Comparison of ENCODE assay signal across 14 mouse cellular contexts in genomic region chr6:113508272-113508946, GRCm38 (mm10). TPM values are rescaled to one million over a fixed set of nuclear protein-coding genes. Genes with fewer than 3 reads are reported as not detected.
DNase-seq lines count a peak whose midpoint lies in the region; ATAC-seq and TF ChIP-seq lines count a peak whose summit lies in the region.
"Had no signal": no experiment of that assay in that cellular context is flagged by ENCODE, and none has a peak within 500 bp of the region (broad histone marks: within the 10 kb centered on the region; RNA-seq: fewer than 3 reads in every experiment).

No protein-coding gene starts in this region.

- no peaks in the 10 kb centered on the region for H3K4me1 ChIP-seq in embryonic facial prominence, embryonic 14.5 days (ENCODE audit: control insufficient read depth, insufficient read depth, low read length)
- peaks cover 6% of the 10 kb centered on the region; the same call in 1 of the 2 replicates for H3K4me1 ChIP-seq in embryonic facial prominence, embryonic 10.5 days
- no peaks in the 10 kb centered on the region for H3K4me1 ChIP-seq in midbrain, embryonic 10.5 days
- no peaks in the 10 kb centered on the region for H3K4me1 ChIP-seq in midbrain, embryonic 15.5 days
- no peaks in the 10 kb centered on the region for H3K4me1 ChIP-seq in limb, embryonic 15.5 days
- H3K4me1 ChIP-seq: lung, embryonic 15.5 days; stomach, embryonic 15.5 days had no signal

- H3K27me3 ChIP-seq in embryonic facial prominence, embryonic 14.5 days (replicated peaks; ENCODE audit: control insufficient read depth, insufficient read depth, low read length): no peaks in the 10 kb centered on the region
- no peaks in the 10 kb centered on the region for H3K27me3 ChIP-seq in embryonic facial prominence, embryonic 10.5 days (replicated peaks; ENCODE audit: low read depth, poor library complexity, severe bottlenecking)
- no peaks in the 10 kb centered on the region for H3K27me3 ChIP-seq in midbrain, embryonic 10.5 days (ENCODE audit: low read depth, poor library complexity, severe bottlenecking)
- H3K27me3 ChIP-seq in midbrain, embryonic 15.5 days (replicated peaks): no peaks in the 10 kb centered on the region
- H3K27me3 ChIP-seq in limb, embryonic 15.5 days: no peaks in the 10 kb centered on the region
- H3K27me3 ChIP-seq: lung, embryonic 15.5 days; stomach, embryonic 15.5 days had no signal

- TF ChIP-seq CTCF in layer of hippocampus, adult 2 months (conservative IDR thresholded peaks at IDR 0.05): no peak

- no peaks in the 10 kb centered on the region for H3K9me3 ChIP-seq in embryonic facial prominence, embryonic 14.5 days (ENCODE audit: control insufficient read depth, low read length)
- no peaks in the 10 kb centered on the region for H3K9me3 ChIP-seq in embryonic facial prominence, embryonic 10.5 days
- peaks cover 2% of the 10 kb centered on the region; the same call in 1 of the 2 replicates for H3K9me3 ChIP-seq in midbrain, embryonic 10.5 days (replicated peaks)
- H3K9me3 ChIP-seq in midbrain, embryonic 15.5 days: no peaks in the 10 kb centered on the region
- H3K9me3 ChIP-seq in limb, embryonic 15.5 days: no peaks in the 10 kb centered on the region
- H3K9me3 ChIP-seq: lung, embryonic 15.5 days; stomach, embryonic 15.5 days had no signal

- no peak overlapping the region for H3K9ac ChIP-seq in embryonic facial prominence, embryonic 14.5 days (ENCODE audit: low read depth, low read length)
- no peak overlapping the region for H3K9ac ChIP-seq in midbrain, embryonic 15.5 days
- no peak overlapping the region for H3K9ac ChIP-seq in limb, embryonic 15.5 days
- H3K9ac ChIP-seq: lung, embryonic 15.5 days; stomach, embryonic 15.5 days had no signal

- DNase-seq in embryonic facial prominence, embryonic 14.5 days (ENCODE audit: low spot score): peak; percentile 82
- no peak for DNase-seq in embryonic facial prominence, embryonic 10.5 days (ENCODE audit: low spot score)
- DNase-seq in midbrain, embryonic 10.5 days (ENCODE audit: low spot score): no peak
- DNase-seq in adipocyte (ENCODE audit: low spot score): peak; percentile 48
- no peak for DNase-seq in layer of hippocampus, adult 2 months (ENCODE audit: low spot score in 2 of 2)
- no peak for DNase-seq in layer of hippocampus, adult 9-11 months
- DNase-seq: kidney, postnatal 36 days; right cerebral cortex, postnatal 25 days had no signal

- H3K4me2 ChIP-seq in embryonic facial prominence, embryonic 14.5 days (ENCODE audit: low read depth, low read length): no peak overlapping the region
- no peak overlapping the region for H3K4me2 ChIP-seq in midbrain, embryonic 15.5 days
- no peak overlapping the region for H3K4me2 ChIP-seq in limb, embryonic 15.5 days
- H3K4me2 ChIP-seq: heart, embryonic 11.5 days; lung, embryonic 15.5 days; stomach, embryonic 15.5 days had no signal

- peak; percentile 82 for ATAC-seq in embryonic facial prominence, embryonic 14.5 days (ENCODE audit: low read depth)
- no peak for ATAC-seq in midbrain, embryonic 15.5 days (replicated peaks)
- ATAC-seq in limb, embryonic 15.5 days (ENCODE audit: insufficient number of reproducible peaks, low FRiP score, low TSS enrichment, low read depth): peak; percentile 53

- WGBS in embryonic facial prominence, embryonic 14.5 days: 61% methylated on average over 7 of the region's 7 CpGs
- 68% methylated on average over 7 of the region's 7 CpGs for WGBS in embryonic facial prominence, embryonic 10.5 days
- 72% methylated on average over 7 of the region's 7 CpGs for WGBS in midbrain, embryonic 10.5 days
- 50% methylated on average over 7 of the region's 7 CpGs for WGBS in midbrain, embryonic 15.5 days
- 58% methylated on average over 7 of the region's 7 CpGs for WGBS in limb, embryonic 15.5 days

- no peak overlapping the region; the same call in 1 of the 2 replicates for H3K27ac ChIP-seq in embryonic facial prominence, embryonic 14.5 days (replicated peaks; ENCODE audit: low read depth, low read length)
- no peak overlapping the region for H3K27ac ChIP-seq in embryonic facial prominence, embryonic 10.5 days (replicated peaks)
- H3K27ac ChIP-seq in midbrain, embryonic 10.5 days (replicated peaks): peak overlapping the region; percentile 38; the same call in 1 of the 2 replicates
- H3K27ac ChIP-seq in midbrain, embryonic 15.5 days: no peak overlapping the region
- H3K27ac ChIP-seq in limb, embryonic 15.5 days: no peak overlapping the region
- H3K27ac ChIP-seq in layer of hippocampus, adult 2 months: no peak overlapping the region
- H3K27ac ChIP-seq: lung, embryonic 15.5 days; stomach, embryonic 15.5 days had no signal

- H3K36me3 ChIP-seq in embryonic facial prominence, embryonic 14.5 days (ENCODE audit: control insufficient read depth, insufficient read depth, low read length): peaks cover 5% of the 10 kb centered on the region
- peaks cover 12% of the 10 kb centered on the region for H3K36me3 ChIP-seq in embryonic facial prominence, embryonic 10.5 days (replicated peaks)
- H3K36me3 ChIP-seq in midbrain, embryonic 10.5 days: peaks cover 12% of the 10 kb centered on the region
- H3K36me3 ChIP-seq in midbrain, embryonic 15.5 days (replicated peaks): no peaks in the 10 kb centered on the region
- peaks cover 6% of the 10 kb centered on the region for H3K36me3 ChIP-seq in limb, embryonic 15.5 days
- H3K36me3 ChIP-seq: stomach, embryonic 15.5 days had no signal

- H3K4me3 ChIP-seq in embryonic facial prominence, embryonic 14.5 days (ENCODE audit: low read depth, low read length): no peak overlapping the region
- H3K4me3 ChIP-seq in embryonic facial prominence, embryonic 10.5 days: no peak overlapping the region
- H3K4me3 ChIP-seq in midbrain, embryonic 10.5 days: no peak overlapping the region
- no peak overlapping the region for H3K4me3 ChIP-seq in midbrain, embryonic 15.5 days
- no peak overlapping the region for H3K4me3 ChIP-seq in limb, embryonic 15.5 days
- H3K4me3 ChIP-seq in layer of hippocampus, adult 2 months: no peak overlapping the region
- H3K4me3 ChIP-seq: lung, embryonic 15.5 days; stomach, embryonic 15.5 days had no signal

RNA-seq across cellular contexts. Expression of gene Prrt3, which starts 6.7 kb away (rescaled TPM):
- 1.7 and 1.9 TPM in 2 replicates for polyA plus RNA-seq in embryonic facial prominence, embryonic 14.5 days (2014; fragmentation: Nextera tagmentation; extraction: Ambion mirVana)
- 2.1 and 2.2 TPM in 2 replicates for polyA plus RNA-seq in embryonic facial prominence, embryonic 10.5 days (2016; fragmentation: Nextera tagmentation; extraction: Ambion mirVana)
- 2.0 and 2.3 TPM in 2 replicates for polyA plus RNA-seq in midbrain, embryonic 10.5 days (2016; fragmentation: Nextera tagmentation; extraction: Ambion mirVana)
- 13.1 and 13.5 TPM in 2 replicates for polyA plus RNA-seq in midbrain, embryonic 15.5 days (2015; fragmentation: Nextera tagmentation; extraction: Ambion mirVana)
- 0.44 and 0.61 TPM in 2 replicates for polyA plus RNA-seq in limb, embryonic 15.5 days (2015; fragmentation: Nextera tagmentation; extraction: Ambion mirVana)
- total RNA-seq in layer of hippocampus, adult 2 months (2021): 10 to 100 TPM; 53.9 to 59.1 TPM
- total RNA-seq: neutrophil, adult 5-6 weeks had no signal

RNA-seq across cellular contexts. Expression of gene Emc3, which starts 23.0 kb away (rescaled TPM):
- polyA plus RNA-seq in embryonic facial prominence, embryonic 14.5 days (2014; fragmentation: Nextera tagmentation; extraction: Ambion mirVana): 96.7 and 103 TPM in 2 replicates
- polyA plus RNA-seq in embryonic facial prominence, embryonic 10.5 days (2016; fragmentation: Nextera tagmentation; extraction: Ambion mirVana): 67.0 and 74.3 TPM in 2 replicates
- polyA plus RNA-seq in midbrain, embryonic 10.5 days (2016; fragmentation: Nextera tagmentation; extraction: Ambion mirVana): 82.0 and 83.4 TPM in 2 replicates
- polyA plus RNA-seq in midbrain, embryonic 15.5 days (2015; fragmentation: Nextera tagmentation; extraction: Ambion mirVana): 104 and 105 TPM in 2 replicates
- polyA plus RNA-seq in limb, embryonic 15.5 days (2015; fragmentation: Nextera tagmentation; extraction: Ambion mirVana): 106 and 110 TPM in 2 replicates
- total RNA-seq in layer of hippocampus, adult 2 months (2021): 10 to 100 TPM; 73.4 to 76.3 TPM

RNA-seq across cellular contexts. Expression of gene Fancd2, which starts 23.1 kb away (rescaled TPM):
- 7.5 and 7.8 TPM in 2 replicates for polyA plus RNA-seq in embryonic facial prominence, embryonic 14.5 days (2014; fragmentation: Nextera tagmentation; extraction: Ambion mirVana)
- 19.7 and 21.4 TPM in 2 replicates for polyA plus RNA-seq in embryonic facial prominence, embryonic 10.5 days (2016; fragmentation: Nextera tagmentation; extraction: Ambion mirVana)
- 18.1 and 18.2 TPM in 2 replicates for polyA plus RNA-seq in midbrain, embryonic 10.5 days (2016; fragmentation: Nextera tagmentation; extraction: Ambion mirVana)
- polyA plus RNA-seq in midbrain, embryonic 15.5 days (2015; fragmentation: Nextera tagmentation; extraction: Ambion mirVana): 2.1 and 2.6 TPM in 2 replicates
- 5.9 and 6.6 TPM in 2 replicates for polyA plus RNA-seq in limb, embryonic 15.5 days (2015; fragmentation: Nextera tagmentation; extraction: Ambion mirVana)
- total RNA-seq in layer of hippocampus, adult 2 months (2021): 1 to 10 TPM; 2.4 to 3.8 TPM

RNA-seq across cellular contexts. Expression of gene Creld1, which starts 25.3 kb away (rescaled TPM):
- polyA plus RNA-seq in embryonic facial prominence, embryonic 14.5 days (2014; fragmentation: Nextera tagmentation; extraction: Ambion mirVana): 24.8 and 25.3 TPM in 2 replicates
- polyA plus RNA-seq in embryonic facial prominence, embryonic 10.5 days (2016; fragmentation: Nextera tagmentation; extraction: Ambion mirVana): 23.5 and 27.2 TPM in 2 replicates
- 43.0 and 45.4 TPM in 2 replicates for polyA plus RNA-seq in midbrain, embryonic 10.5 days (2016; fragmentation: Nextera tagmentation; extraction: Ambion mirVana)
- polyA plus RNA-seq in midbrain, embryonic 15.5 days (2015; fragmentation: Nextera tagmentation; extraction: Ambion mirVana): 74.8 and 79.0 TPM in 2 replicates
- polyA plus RNA-seq in limb, embryonic 15.5 days (2015; fragmentation: Nextera tagmentation; extraction: Ambion mirVana): 22.1 and 27.2 TPM in 2 replicates
- 100 to 1,000 TPM; 105 to 120 TPM for total RNA-seq in layer of hippocampus, adult 2 months (2021)

RNA-seq across cellular contexts. Expression of gene Il17rc, which starts 37.2 kb away (rescaled TPM):
- polyA plus RNA-seq in embryonic facial prominence, embryonic 14.5 days (2014; fragmentation: Nextera tagmentation; extraction: Ambion mirVana): 15.7 and 20.2 TPM in 2 replicates
- 2.4 and 2.5 TPM in 2 replicates for polyA plus RNA-seq in embryonic facial prominence, embryonic 10.5 days (2016; fragmentation: Nextera tagmentation; extraction: Ambion mirVana)
- polyA plus RNA-seq in midbrain, embryonic 10.5 days (2016; fragmentation: Nextera tagmentation; extraction: Ambion mirVana): 4.4 and 5.3 TPM in 2 replicates
- 3.4 and 4.8 TPM in 2 replicates for polyA plus RNA-seq in midbrain, embryonic 15.5 days (2015; fragmentation: Nextera tagmentation; extraction: Ambion mirVana)
- 58.4 and 63.5 TPM in 2 replicates for polyA plus RNA-seq in limb, embryonic 15.5 days (2015; fragmentation: Nextera tagmentation; extraction: Ambion mirVana)
- total RNA-seq in layer of hippocampus, adult 2 months (2021): 1 to 10 TPM; 4.7 to 6.3 TPM
- total RNA-seq: neutrophil, adult 5-6 weeks had no signal

Comparison
In these comparisons a context has a peak if more than half of its experiments do, and no peak if none do; other contexts are left out.
1. DNase-seq: peak in embryonic facial prominence, embryonic 14.5 days (single experiment) and adipocyte (single experiment); none in embryonic facial prominence, embryonic 10.5 days (single experiment), midbrain, embryonic 10.5 days (single experiment), layer of hippocampus, adult 2 months (0 of 2) and layer of hippocampus, adult 9-11 months (single experiment).